Mouse (Mus musculus) erythroblast, embryonic 14.5 days (primary cell): ENCODE measurements around the gene Arl11. TPM values are rescaled to one million over a fixed set of nuclear protein-coding genes. Genes with fewer than 3 reads are reported as not detected.

ENCODE experiments used
- H3K27me3 ChIP-seq: 2 replicates; pipeline ENCODE4 v1.6.1; 2012; ENCODE audit warnings: inconsistent platforms; ENCODE audit not compliant: control insufficient read depth
- H3K36me3 ChIP-seq: 2 replicates; pipeline ENCODE4 v1.6.1; 2012; ENCODE audit warnings: mild to moderate bottlenecking, inconsistent platforms; ENCODE audit not compliant: control insufficient read depth
- H3K4me1 ChIP-seq: 2 replicates; pipeline ENCODE4 v1.6.1; 2012; ENCODE audit warnings: inconsistent platforms; ENCODE audit not compliant: control insufficient read depth
- H3K4me3 ChIP-seq: replicated peaks from 2 replicates; pipeline ENCODE3; 2012; ENCODE audit warnings: moderate library complexity, mild to moderate bottlenecking, inconsistent platforms
- H3K9me3 ChIP-seq: 2 replicates; pipeline ENCODE4 v1.6.1; 2012; ENCODE audit warnings: low read length, inconsistent platforms, mixed read lengths; ENCODE audit not compliant: control insufficient read depth
- GATA1 ChIP-seq: IDR thresholded peaks from 2 replicates; pipeline ENCODE4 v1.6.1; 2012; ENCODE audit warnings: low read length, inconsistent platforms, mixed read lengths
- TAL1 ChIP-seq: IDR thresholded peaks from 3 replicates; pipeline ENCODE4 v1.6.1; 2012; ENCODE audit warnings: low read length, inconsistent platforms, mixed read lengths
- polyA plus RNA-seq: library from polyadenylated mRNA; stranded (reverse); fragments of >175 nt; gene quantifications from 2 replicates; pipeline ENCODE4 v1.2.3, GENCODE M21; 2012

Gene Arl11
- polyA plus RNA-seq, 1 experiment = not detected

GRCm38 (mm10) chr14:61299810-61300209 lies 9.7 kb upstream of the Arl11 start:
- H3K9me3 ChIP-seq = no peaks in the 10 kb centered on the region
- TF ChIP-seq TAL1 = no peak
- TF ChIP-seq GATA1 = no peak
- no peak overlapping the region for H3K4me3 ChIP-seq
- H3K36me3 ChIP-seq = no peaks in the 10 kb centered on the region
- H3K4me1 ChIP-seq = no peaks in the 10 kb centered on the region
- no peaks in the 10 kb centered on the region for H3K27me3 ChIP-seq

GRCm38 (mm10) chr14:61301323-61301722 lies 8.2 kb upstream of the Arl11 start:
- no peaks in the 10 kb centered on the region for H3K9me3 ChIP-seq
- no peaks in the 10 kb centered on the region for H3K4me1 ChIP-seq
- TF ChIP-seq GATA1 = no peak
- no peak for TF ChIP-seq TAL1
- H3K4me3 ChIP-seq = no peak overlapping the region
- no peaks in the 10 kb centered on the region for H3K27me3 ChIP-seq
- H3K36me3 ChIP-seq = no peaks in the 10 kb centered on the region

- TF ChIP-seq GATA1 (no peak), TAL1 (no peak)
- Histone ChIP-seq H3K36me3 (no peaks in the 10 kb centered on the region), H3K27me3 (no peaks in the 10 kb centered on the region), H3K4me3 (no peak overlapping the region), H3K9me3 (no peaks in the 10 kb centered on the region), H3K4me1 (no peaks in the 10 kb centered on the region)
These were observed 7.1 kb upstream of the Arl11 start for GRCm38 (mm10) chr14:61302428-61302827.

GRCm38 (mm10) chr14:61303969-61304609 lies 5.5 kb upstream of the Arl11 start:
- H3K9me3 ChIP-seq = no peaks in the 10 kb centered on the region
- no peaks in the 10 kb centered on the region for H3K4me1 ChIP-seq
- TF ChIP-seq GATA1 (no peak), TAL1 (no peak)

GRCm38 (mm10) chr14:61310036-61310772 lies 651 bp downstream of the Arl11 start:
- no peaks in the 10 kb centered on the region for H3K27me3 ChIP-seq
- no peaks in the 10 kb centered on the region for H3K9me3 ChIP-seq
- no peak overlapping the region for H3K4me3 ChIP-seq
- no peaks in the 10 kb centered on the region for H3K4me1 ChIP-seq
- H3K36me3 ChIP-seq = no peaks in the 10 kb centered on the region
- TF ChIP-seq TAL1 (no peak), GATA1 (no peak)

More at GRCm38 (mm10) chr14:61303969-61304609, 5.5 kb upstream of the Arl11 start:
- H3K4me3 ChIP-seq = no peak overlapping the region
- no peaks in the 10 kb centered on the region for H3K36me3 ChIP-seq
- no peaks in the 10 kb centered on the region for H3K27me3 ChIP-seq

GRCm38 (mm10) chr14:61310963-61311362 lies 1.4 kb downstream of the Arl11 start:
- H3K36me3 ChIP-seq = no peaks in the 10 kb centered on the region
- no peaks in the 10 kb centered on the region for H3K4me1 ChIP-seq
- TF ChIP-seq TAL1 (no peak), GATA1 (no peak)
- no peaks in the 10 kb centered on the region for H3K27me3 ChIP-seq
- H3K9me3 ChIP-seq = no peaks in the 10 kb centered on the region
- no peak overlapping the region for H3K4me3 ChIP-seq

- no peaks in the 10 kb centered on the region for H3K36me3 ChIP-seq
- TF ChIP-seq TAL1 (no peak), GATA1 (no peak)
- no peaks in the 10 kb centered on the region for H3K9me3 ChIP-seq
- no peaks in the 10 kb centered on the region for H3K27me3 ChIP-seq
- no peaks in the 10 kb centered on the region; the same call in 1 of the 2 replicates for H3K4me1 ChIP-seq
- H3K4me3 ChIP-seq = no peak overlapping the region
These were observed 7.3 kb downstream of the Arl11 start for GRCm38 (mm10) chr14:61316861-61317260.

- Histone ChIP-seq H3K9me3 (no peaks in the 10 kb centered on the region; the same call in 1 of the 2 replicates), H3K4me1 (no peaks in the 10 kb centered on the region; the same call in 1 of the 2 replicates), H3K36me3 (no peaks in the 10 kb centered on the region), H3K27me3 (no peaks in the 10 kb centered on the region), H3K4me3 (no peak overlapping the region)
- TF ChIP-seq TAL1 (no peak), GATA1 (no peak)
These were observed 11.2 kb downstream of the Arl11 start for GRCm38 (mm10) chr14:61320765-61321164.

GRCm38 (mm10) chr14:61321200-61321599 lies 11.6 kb downstream of the Arl11 start:
- Histone ChIP-seq H3K9me3 (no peaks in the 10 kb centered on the region; the same call in 1 of the 2 replicates), H3K4me1 (no peaks in the 10 kb centered on the region; the same call in 1 of the 2 replicates), H3K4me3 (no peak overlapping the region), H3K36me3 (no peaks in the 10 kb centered on the region), H3K27me3 (no peaks in the 10 kb centered on the region)
- no peak for TF ChIP-seq TAL1
- TF ChIP-seq GATA1 = no peak
